Mouse (Mus musculus) ES-E14 (cell line): ENCODE measurements at regions not wholly inside any gene's neighbourhood (a gene's known extent, or its start where the extent isn't known, plus 50 kb on each side); places are given as distances from the start of the nearest gene placed in this dataset.

ENCODE experiments used
- CHD2 ChIP-seq: IDR thresholded peaks from 2 replicates; pipeline ENCODE4 v1.6.1; 2014; ENCODE audit warnings: mild to moderate bottlenecking, low read depth, low read length, inconsistent platforms
- MAFK ChIP-seq: IDR thresholded peaks from 2 replicates; pipeline ENCODE4 v1.6.1; 2014; ENCODE audit warnings: mild to moderate bottlenecking, low read depth, low read length, inconsistent platforms; ENCODE audit not compliant: insufficient read depth
- ZC3H11A ChIP-seq: IDR thresholded peaks from 2 replicates; pipeline ENCODE4 v1.6.1; 2012; ENCODE audit warnings: low read depth, mild to moderate bottlenecking, inconsistent platforms, low read length, borderline replicate concordance
- ZNF384 ChIP-seq: IDR thresholded peaks from 2 replicates; pipeline ENCODE4 v1.6.1; 2012; ENCODE audit warnings: low read depth, low read length, inconsistent platforms

DNA sequence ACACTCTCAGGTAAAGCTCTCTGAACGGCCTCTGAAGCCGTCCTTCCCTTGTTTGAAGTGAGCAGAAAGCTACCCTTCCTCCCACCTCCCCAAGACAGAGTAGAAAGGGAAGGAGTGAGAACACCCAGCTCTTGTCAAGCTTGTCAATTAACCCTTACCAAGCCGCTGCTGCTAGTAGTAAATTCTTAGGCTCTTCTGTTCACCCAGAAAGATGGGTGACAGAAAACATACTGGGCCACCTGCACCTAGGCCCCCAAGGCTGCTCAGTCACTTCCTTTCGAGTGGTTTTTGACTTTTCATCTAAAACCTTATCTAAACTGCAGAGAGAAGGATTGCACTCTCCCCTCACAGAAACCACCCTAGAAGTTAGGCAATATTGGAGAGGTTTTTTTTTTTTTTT is 514.9 kb upstream of the Gm19410 start:
- TF ChIP-seq CHD2 (no peak), MAFK (no peak), ZNF384 (no peak), ZC3H11A (no peak)
